Mouse (Mus musculus) heart, adult 9 months (tissue): ENCODE measurements around the gene Igsf6.
"Not testable (repeated sequence)": the region's sequence is repeated elsewhere in the genome, so short reads cannot be mapped to it uniquely, and the experiment has no call there.

ENCODE experiments used
- DNase-seq, 2 experiments: peaks; one replicate each; pipeline ENCODE4 v3.0.0; 2022; ENCODE audit warnings: low spot score in 2 of 2

Gene Igsf6

DNA sequence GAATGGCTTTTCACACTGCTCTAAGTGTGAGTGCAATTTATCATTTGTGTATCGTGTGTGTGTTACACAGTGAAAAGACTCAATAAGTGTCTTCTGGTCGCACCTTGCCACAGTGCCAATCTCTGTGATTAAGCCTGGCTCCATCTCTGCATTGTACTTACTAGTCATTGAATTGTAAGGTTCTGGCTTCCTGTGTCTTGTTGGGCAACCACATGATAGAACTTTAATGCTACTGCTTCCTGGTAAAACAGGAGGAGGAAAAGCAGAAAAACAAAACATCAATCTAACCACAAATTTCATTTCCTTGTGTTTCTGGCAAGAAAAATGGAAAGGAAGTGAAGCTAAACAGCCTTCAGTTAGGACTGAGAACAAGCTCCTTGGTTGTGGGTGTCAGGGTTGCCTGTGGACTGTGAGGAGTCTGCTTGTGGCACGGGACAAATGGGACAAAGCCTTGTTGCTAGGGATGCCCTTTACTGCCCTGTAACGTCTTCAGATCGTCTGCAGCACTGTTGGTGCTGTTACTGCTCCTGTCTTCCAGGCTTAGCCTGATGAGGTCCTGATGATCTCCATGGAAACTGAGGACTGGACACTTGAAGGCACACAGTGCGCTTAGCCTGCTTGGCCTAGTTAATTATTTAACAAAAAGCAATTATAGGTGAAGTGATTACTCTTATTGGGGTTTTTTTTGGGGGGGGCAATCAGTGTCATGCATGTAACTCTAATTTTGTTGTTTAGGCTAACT lies 14.7 kb downstream of the Igsf6 start:
- DNase-seq: no peak

DNA sequence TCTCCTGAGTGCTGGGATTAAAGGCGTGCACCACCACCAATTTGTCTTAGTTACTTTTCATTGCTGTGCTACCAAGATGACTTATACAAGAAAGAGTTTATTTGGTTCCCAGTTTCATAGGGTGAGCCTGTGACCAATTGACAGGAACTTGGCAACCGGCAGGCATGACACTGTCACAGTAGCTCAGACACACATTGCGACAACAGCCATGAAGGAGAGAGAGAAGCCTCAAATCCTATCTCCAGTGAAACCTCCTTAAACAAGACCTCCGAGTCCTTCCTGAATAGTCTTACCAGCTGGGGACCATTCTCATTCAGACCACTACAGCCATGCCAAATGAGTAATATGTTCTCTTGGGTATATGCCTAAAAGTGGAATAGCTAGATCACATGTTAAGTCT lies 21.3 kb downstream of the Igsf6 start:
- no peak for DNase-seq

DNA sequence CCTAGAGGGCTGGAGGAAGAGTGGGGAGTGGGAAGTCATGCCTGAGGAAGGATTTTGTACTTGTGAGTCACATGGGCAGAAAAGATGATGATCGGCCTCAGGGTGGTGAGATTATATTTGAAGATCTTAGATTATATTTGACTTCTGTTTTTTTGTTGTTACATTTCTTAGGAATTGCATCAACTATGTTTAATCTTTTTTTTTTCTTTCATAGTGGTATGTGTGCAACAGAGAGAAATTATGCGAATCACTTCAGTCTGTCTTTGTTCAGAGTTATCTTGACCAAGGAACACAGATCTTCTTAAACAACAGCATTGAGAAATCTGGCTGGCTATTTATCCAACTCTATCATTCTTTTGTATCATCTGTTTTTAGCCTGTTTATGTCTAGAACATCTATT lies 26.7 kb downstream of the Igsf6 start:
- DNase-seq: no peak

DNA sequence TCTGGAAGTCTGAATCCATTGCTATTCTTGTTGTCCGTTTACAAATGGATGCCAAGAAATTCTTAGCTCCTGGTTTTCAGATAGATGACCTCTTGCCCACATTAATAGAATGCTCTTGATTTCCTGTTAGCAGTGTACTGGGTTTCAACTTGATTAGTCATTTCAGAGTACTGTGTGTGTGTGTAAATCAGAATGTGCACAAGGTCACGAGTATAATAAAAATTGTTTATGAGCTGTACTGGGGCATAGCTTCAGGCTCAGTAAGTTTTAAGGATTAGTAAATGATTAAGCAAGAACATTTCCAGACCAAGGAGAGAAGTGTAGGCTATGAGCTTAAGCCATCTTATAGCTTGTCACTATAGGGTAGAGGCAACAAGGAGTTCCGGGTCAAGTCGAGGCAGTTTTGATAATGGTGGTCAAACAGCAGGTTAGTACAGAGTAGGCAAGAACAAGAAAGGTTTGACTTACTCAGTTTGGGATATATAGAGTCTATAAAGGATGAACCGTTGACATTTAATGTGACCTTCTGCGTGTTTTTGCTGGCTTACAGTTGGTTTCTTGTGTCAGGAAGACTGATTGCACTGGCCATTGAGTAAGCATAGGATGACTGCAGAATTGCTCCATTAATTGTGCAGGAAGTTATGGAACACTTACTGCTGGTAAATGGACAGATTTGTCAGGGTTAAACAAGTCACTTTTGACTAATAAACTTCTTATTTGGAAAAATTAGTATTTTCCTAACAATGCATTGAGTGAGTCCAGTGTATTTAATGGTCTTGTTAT lies 28.5 kb downstream of the Igsf6 start:
- DNase-seq: no peak

DNA sequence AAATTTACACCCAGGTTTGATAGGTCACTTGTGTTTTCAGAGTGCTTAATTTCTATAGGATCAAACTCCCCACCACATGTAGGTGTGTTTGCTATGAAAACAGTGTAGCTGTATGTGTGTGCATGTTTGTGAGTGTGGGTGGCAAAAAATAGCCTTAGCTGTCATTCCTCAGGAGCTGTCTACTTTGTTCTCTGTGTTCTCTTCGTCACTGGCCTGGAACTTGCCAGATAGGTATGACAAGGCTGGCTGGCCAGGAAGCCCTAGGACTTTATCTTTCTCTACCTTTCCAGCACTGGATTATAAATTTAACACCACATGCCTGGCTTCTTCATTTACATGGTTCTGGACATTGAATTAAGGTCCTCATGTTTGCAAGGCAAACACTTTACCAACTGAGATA lies 30.1 kb downstream of the Igsf6 start:
- peak; percentile 35 to 54 for DNase-seq

DNA sequence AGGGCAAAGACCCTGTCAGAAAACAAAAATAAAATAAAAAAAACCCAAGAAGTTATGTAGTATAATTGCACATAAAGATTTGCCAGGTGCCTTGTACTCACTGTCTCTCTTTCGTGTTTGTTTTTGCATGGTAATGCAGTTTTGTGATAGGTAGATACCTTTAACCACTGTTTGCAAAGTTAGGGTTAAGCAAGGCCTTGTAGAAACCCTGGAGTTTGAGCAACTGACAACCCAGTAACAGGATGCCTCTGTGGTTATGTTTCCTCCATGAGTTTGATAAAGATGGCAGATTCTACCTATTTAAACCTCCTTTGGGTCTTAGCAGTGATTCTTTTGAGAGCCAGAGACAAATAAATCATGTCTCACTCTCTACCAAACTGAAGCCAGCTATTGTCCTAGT lies 30.9 kb downstream of the Igsf6 start:
- DNase-seq: no peak

DNA sequence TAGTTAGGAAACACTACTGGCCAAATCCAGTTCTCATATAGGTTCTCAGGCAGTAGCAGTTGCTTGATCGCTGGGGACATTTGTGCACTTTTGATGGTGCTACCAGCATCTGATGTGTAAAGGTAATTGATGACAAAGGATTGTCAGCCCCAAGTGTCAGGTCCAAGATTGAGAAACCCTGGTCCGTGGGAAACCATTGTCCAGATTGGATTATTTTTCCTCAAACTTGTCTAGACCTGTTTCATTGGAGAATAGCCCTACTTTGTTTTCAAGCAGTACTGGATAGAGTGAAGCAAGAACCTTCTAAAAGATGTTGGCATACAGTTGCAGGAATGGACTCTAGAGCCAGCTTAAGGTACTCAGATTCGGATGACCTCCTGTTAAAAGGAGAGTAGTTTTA lies 31.4 kb downstream of the Igsf6 start:
- DNase-seq: no peak

DNA sequence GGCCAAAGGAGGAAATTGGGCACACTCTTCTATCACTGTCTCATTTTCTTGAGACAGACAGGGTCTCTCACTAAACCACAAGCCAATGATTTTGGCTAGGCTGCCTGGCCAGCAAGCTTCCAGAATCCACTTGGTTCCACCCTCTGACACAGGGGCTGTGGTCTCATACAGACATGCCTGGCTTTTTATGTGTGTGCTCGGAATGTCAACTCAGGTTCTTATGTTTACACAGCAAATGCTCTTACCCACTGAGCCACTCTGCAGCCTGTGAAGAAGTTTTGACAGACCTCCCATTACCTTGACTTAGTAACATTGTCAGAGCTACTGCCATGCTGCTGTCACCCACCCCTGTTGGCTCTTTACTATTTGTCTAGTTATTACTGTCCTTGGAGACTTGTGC lies 32.4 kb downstream of the Igsf6 start:
- DNase-seq: no peak

DNA sequence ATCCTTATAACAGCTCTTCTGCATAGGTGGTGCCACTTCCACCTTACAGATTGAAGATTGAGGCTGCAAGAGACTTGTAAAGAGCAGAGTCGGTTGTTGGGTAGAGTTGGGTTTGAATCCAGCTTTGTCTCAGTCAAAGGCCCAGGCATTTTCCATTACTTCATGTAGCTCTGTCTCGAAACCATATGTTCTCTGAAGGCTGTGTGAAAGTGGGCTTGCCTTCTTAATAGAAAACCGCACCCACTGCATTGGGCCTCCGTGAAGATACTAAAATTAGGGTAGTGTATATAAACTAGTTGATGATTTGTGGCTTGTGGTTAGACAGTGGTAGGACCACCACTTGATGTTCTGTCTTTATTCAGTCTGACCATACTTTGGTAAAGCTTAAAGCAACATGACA lies 33.8 kb downstream of the Igsf6 start:
- no peak for DNase-seq

DNA sequence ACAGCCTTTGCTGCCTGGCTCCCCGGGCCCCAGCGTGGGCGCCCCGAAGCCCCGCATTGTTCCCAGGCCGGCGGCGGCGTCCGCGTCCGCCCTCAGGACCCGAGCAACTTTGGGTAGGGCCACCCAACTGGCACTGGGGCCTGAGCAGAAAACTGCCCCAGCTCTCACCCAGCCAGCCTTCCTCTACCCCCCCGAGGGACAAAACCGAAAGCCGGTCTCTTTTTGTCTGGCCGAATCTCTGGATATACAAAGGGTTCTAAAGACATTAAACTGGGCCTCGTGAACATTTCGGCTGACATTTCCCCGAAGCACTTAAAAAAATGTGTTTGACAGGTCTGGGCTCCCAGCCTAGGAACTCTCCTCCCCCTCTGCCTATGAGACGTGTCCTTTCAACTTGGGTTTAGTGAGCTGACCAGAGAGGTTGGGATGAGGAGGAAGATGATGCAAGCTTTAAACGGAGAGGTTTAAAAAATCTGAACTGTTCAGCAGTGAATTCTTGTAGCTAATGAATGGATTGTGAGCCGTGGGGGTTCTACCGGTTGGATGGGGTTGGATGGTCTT lies 39.1 kb downstream of the Igsf6 start:
- peak; percentile 41 to 53 for DNase-seq

DNA sequence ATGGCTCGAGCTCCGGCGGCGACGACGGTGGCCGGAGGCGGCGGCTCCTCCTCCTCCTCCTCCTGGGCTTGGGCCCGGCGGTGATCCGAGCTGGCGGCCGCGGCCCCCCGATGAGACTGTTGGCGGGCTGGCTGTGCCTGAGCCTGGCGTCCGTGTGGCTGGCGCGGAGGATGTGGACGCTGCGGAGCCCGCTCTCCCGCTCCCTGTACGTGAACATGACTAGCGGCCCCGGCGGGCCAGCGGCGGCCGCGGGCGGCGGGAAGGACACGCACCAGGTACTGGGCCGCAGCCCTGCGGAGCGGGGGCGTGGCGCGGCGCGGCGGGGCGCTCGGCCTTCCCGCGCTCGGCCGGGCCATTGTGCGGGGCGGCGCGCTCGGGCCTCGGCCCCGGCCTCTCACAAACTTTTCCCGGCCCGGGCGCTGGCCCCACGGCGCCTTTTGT lies 39.7 kb downstream of the Igsf6 start:
- DNase-seq: no peak

DNA sequence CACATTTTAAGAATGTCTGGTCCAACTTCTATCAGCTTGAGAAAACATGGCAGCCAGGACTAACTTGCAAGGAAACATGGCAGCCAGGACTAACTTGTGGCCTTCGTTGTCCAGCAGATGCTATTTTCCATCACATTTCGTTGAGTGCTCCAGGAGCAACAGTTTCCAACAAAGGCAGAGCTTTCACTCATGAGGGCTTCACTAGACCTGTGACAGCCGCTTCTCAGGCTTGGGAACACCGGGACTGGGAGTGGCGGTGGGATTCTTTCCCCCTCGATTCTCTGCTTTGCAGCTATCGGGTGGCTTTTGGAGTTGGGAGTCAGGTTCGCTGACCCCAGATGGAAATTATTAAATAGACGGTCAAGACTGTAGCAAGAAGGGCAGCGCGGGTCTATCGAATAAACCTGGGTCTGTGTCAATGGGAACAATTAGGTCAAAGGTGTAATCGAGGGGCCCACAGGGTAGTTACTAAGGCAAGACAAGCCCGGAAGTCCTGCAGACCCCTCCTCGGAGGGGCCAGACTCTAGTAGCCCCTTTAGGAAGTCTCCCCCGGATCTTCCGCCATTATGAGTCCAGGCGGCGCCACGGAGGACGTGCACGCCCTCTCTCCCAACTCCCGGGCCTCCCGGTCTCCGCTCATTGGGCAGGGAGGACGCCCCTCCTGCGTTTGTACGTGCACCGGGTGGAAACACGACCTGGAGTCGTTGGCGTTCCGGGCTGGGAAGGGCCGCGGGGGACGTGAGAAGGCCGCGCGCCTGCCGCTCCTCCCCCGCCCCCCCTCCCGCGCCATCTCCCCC lies 40.3 kb downstream of the Igsf6 start, which contains the start of gene Mettl9:
Gene Mettl9, plus strand, starts transcription at position 590 of the 797 bp plus-strand sequence.
- peak; percentile 93 for DNase-seq

DNA sequence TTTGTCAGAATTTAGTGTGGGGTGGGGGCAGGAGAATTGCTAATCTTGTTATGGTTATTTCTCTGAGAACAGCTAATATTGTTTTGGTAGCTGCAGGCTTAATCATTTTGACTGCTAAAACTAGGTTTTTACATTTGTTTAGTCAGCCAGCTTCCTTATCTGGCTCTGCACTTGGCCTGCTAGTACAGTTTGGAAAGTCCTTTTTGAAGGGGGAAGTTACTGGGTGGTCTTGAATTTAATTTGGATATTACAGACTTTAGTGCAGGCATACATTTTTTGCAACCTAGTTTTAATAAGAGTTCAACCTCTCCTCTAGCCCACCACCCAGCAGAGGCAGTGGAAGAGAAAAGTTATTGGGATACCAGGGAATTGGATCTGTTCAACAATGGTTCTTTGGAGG lies 44.4 kb downstream of the Igsf6 start:
- DNase-seq: not testable (repeated sequence)

DNA sequence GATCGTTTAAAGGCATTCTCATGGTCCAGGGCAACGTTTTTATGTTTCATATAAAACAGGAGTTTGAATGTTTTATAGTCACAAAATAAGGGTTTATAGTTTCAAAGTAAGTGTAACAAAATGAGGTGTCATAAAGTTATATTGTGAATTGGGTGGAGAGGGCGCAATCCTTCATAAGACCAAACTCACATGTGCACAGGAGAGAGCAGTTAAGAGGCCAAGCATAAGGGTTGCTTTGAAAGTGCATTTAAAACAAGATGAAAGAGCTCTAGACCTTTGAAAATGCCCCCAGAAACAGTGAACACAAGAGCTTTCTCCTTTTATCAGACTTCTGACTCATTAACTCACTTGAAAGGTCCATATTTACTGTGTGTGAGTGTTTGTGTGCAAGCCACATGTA lies 48.1 kb downstream of the Igsf6 start:
- no peak for DNase-seq

DNA sequence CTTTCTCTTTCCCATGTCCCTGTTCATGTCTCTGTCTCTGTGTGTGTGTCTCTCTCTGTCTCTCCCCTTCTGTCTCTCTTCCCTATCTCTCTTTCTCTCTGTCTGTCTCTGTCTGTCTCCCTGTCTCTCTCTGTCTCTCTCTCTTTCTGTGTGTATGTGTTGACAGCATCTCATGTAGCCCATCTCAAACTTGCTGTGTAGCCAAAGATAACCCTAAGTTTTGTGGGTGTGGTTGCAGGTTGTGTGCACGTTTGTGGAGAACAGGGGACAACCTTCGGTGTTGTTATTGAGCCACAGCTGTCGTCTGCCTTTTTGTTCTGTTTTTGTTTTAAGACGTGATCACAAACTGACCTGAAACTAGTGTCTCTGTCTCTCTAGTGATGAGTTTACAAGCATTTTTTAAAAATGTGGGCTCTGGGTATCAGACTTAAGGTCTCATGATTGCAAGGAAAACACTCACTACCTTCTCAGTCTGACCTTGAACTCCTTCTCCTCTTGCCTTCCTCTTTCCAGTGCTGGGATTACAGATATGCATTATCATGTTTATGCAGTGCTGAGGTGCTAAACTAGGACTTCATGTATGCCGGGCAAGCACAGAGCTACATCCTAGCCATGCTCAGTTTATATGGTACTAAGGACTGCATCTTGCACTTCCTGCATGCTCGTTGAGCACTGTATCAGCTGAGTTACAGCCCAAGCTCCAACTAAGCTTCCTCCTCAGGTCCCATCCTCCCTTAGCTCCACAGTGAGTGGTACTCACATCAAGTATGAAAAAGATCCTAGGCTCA lies 49.0 kb downstream of the Igsf6 start:
- no peak for DNase-seq

DNA sequence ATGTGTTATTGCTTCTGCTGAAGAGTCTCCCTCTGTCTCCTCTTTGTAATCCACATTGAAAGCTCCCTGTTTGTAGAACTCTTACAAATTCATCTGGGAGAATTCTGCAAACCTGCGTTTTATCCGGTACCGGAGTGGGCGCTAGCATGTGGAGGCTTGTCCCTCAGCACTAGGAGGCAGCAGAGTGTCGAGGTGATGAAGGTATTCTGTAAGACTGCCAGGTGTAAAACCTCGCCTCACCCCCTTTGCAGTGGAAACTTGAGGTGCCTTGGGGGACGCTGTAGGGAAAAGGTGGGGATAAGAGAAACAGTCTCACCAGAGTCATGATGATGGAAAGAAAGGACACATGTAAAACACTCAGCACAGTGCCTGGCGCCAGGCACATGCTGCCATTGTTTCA lies 54.1 kb downstream of the Igsf6 start:
- DNase-seq: no peak

DNA sequence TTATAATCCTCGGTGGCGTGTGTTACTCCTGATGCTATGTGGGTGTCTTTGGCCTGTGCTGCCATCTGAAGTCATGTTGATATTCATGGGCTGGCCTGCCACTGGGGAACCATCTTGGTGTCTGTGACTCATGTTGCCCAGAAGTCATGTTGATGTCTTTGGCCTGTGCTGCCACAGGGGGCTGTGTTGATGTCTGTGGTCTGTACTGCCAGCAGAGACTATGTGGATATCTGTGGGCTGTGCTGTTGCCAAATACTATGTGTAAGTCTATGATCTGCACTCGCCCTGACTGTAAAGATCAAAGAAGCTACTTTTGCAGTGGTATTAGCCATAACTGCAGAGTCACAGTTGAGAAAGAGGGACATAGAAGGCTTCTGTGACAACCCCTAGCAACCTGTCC lies 55.6 kb downstream of the Igsf6 start:
- DNase-seq: no peak

DNA sequence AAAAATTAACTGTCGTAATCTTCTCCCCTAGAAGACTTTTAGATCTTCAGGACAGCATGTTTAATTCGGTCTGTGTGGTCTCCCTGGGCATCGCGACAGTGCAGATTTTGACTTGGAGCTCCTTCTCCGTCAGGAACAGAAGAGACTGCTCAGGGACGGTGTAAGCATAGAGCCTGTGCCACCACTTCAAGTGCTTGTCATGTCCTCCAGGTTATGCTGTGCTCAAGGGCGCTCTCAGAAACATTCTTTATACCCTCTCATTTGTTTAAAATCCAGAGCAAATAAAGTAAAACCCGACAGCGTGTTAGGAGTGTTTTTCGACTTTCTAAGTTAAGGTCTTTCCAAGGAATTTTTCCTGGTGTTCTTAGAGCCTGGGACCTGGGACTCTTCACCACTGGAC lies 59.9 kb downstream of the Igsf6 start:
- DNase-seq: no peak
